Mouse (Mus musculus) hindbrain, embryonic 15.5 days (tissue): ENCODE data around the gene Snx33. TPM values are rescaled to one million over a fixed set of nuclear protein-coding genes. Genes with fewer than 3 reads are reported as not detected.
"Not testable (repeated sequence)": the region's sequence is repeated elsewhere in the genome, so short reads cannot be mapped to it uniquely, and the experiment has no call there.

Source experiments
- ATAC-seq: fragments of 200-750 bp; cut with Nextera tagmentation; 2 replicates; pipeline ENCODE4 v1.8.0; 2017; ENCODE audit warnings: low read depth, moderate number of reproducible peaks, moderate TSS enrichment; ENCODE audit not compliant: low FRiP score
- H3K27ac ChIP-seq: fragments of 300-500 bp; sonication (generic); replicated peaks from 2 replicates; pipeline ENCODE4 v1.5.1; 2015; ENCODE audit warnings: mild to moderate bottlenecking, inconsistent platforms
- H3K27me3 ChIP-seq: fragments of 300-500 bp; sonication (generic); 2 replicates; pipeline ENCODE4 v1.6.1; 2015; ENCODE audit warnings: control low read depth, inconsistent platforms
- H3K36me3 ChIP-seq: fragments of 300-500 bp; sonication (generic); 2 replicates; pipeline ENCODE4 v1.6.1; 2015; ENCODE audit warnings: control low read depth, inconsistent platforms
- H3K4me1 ChIP-seq: fragments of 300-500 bp; sonication (generic); replicated peaks from 2 replicates; pipeline ENCODE4 v1.6.1; 2015; ENCODE audit warnings: control low read depth, inconsistent platforms
- H3K4me2 ChIP-seq: fragments of 300-500 bp; sonication (generic); 2 replicates; pipeline ENCODE4 v1.6.1; 2015; ENCODE audit warnings: moderate library complexity, mild to moderate bottlenecking, inconsistent platforms
- H3K4me3 ChIP-seq: fragments of 300-500 bp; sonication (generic); 2 replicates; pipeline ENCODE4 v1.5.1; 2015; ENCODE audit warnings: mild to moderate bottlenecking, inconsistent platforms
- H3K9ac ChIP-seq: fragments of 300-500 bp; sonication (generic); 2 replicates; pipeline ENCODE4 v1.6.1; 2015; ENCODE audit warnings: inconsistent platforms
- H3K9me3 ChIP-seq: fragments of 300-500 bp; sonication (generic); 2 replicates; pipeline ENCODE4 v1.6.1; 2016; ENCODE audit warnings: control low read depth, inconsistent platforms
- WGBS: fragments of 180-500 bp; shearing (Covaris S2); methylation state at CpG from one replicate; pipeline ENCODE4 v1.1.7; 2015; 5-methylcytosine and 5-hydroxymethylcytosine counted together
- polyA plus RNA-seq: library from polyadenylated mRNA; unstranded; fragments of >200 nt; fragmentation: Nextera tagmentation; extraction: Ambion mirVana; gene quantifications from 2 replicates; pipeline ENCODE4 v1.2.1, GENCODE M21; 2015

The Snx33 gene
- polyA plus RNA-seq, result 2.8 and 3.1 TPM in 2 replicates

DNA sequence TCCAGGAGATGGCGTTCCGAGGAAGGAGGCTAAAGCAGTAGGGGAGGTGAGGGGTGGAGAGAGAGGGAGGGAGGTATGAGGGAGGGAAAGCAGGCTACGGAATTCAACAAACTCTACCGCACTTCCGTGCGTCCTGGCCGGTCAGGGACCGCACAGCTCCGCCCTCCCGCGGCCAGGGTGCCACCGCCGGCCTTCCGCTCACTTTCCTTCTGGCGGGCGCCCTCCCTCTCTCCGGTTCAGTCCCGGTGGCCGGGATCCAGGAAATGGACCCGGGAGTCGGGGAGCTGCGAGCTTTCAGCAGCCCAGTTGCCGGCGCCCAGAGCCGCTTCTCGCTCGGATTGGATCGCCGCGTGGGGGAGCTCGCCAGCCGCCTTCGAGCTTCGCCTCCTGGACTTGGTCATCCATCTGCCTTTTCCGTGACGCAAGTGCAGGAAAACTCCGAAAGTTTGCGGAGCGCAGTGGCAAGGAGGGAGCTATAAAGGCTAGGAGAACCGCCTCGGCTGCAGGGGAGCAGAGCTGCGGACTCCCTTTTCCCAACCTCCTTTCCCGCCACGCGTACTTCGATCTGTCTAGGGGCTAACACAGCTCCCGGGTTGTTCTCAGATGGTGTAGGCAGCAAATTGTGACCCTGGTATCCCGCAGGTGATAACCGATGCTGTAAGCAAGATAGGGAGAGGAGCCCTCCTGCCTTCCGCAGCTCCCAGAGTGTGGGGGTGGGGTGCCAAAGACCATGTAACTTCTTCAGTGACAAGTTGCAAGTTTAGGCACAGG lies at the start of gene Snx33:
Gene Snx33, minus strand, starts transcription at position 331 of the 771 bp plus-strand sequence.
- H3K27me3 ChIP-seq, result peaks cover 17% of the 10 kb centered on the region; the same call in 1 of the 2 replicates
- no peaks in the 10 kb centered on the region for H3K36me3 ChIP-seq
- peak within 1 kb of the TSS; percentile 43 for H3K9ac ChIP-seq
- no peaks in the 10 kb centered on the region for H3K9me3 ChIP-seq
- H3K4me3 ChIP-seq, result peak within 1 kb of the TSS; percentile 53
- peak within 1 kb of the TSS; percentile 89 for H3K4me2 ChIP-seq
- WGBS, result 0% methylated on average over 48 of the region's 50 CpGs
- H3K4me1 ChIP-seq, result peaks cover 46% of the 10 kb centered on the region
- ATAC-seq, result peak; percentile 76
- peak within 1 kb of the TSS; percentile 74 for H3K27ac ChIP-seq

DNA sequence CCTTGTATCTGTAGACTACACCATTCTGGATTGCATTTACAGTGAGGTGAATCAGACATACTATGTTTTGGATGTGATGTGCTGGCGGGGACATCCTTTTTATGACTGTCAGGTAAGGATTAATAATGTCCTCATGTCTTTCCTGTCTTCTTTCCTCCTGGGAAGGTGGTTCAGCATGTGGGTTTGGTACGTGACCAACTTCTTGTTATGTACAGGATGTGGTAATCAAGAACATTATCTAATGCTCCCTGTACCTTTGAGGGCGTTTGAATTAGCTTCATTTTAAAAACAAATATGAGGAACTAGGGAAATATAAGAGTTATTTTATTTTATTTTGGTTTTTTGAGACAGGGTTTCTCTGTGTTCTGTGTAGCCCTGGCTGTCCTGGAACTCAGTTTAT lies 47.0 kb upstream of the Snx33 start:
- Histone ChIP-seq H3K9me3 (no peaks in the 10 kb centered on the region), H3K4me2 (no peak overlapping the region), H3K27me3 (no peaks in the 10 kb centered on the region), H3K9ac (no peak overlapping the region), H3K27ac (no peak overlapping the region), H3K36me3 (peaks cover 14% of the 10 kb centered on the region; the same call in 1 of the 2 replicates), H3K4me1 (no peaks in the 10 kb centered on the region), H3K4me3 (no peak overlapping the region)
- no peak for ATAC-seq
- 85% methylated on average over 3 of the region's 3 CpGs for WGBS

DNA sequence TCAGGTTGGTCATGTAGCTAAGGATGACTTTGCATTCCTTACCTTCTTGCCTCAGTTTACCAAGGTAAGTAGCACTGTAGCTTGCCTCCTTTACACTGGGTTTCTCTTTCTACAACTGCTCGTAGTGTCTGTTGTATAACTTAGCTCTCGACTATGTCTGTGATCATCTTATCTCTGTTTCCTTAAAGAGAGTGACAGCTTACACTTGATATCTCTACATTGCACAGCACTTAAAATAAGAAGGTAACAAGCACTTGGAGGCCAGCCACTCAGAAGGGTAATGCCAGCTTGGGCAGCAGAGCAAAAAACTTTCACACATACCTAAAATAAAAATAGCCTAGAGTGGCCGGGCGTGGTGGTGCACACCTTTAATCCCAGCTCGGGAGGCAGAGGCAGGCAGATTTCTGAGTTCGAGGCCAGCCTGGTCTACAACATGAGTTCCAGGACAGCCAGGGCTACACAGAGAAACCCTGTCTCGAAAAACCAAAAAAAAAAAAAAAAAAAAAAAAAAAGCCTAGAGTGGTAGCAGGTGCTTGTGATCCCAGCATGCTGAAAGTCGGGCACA lies 45.9 kb upstream of the Snx33 start:
- Histone ChIP-seq H3K4me1 (no peaks in the 10 kb centered on the region), H3K4me3 (no peak overlapping the region), H3K4me2 (no peak overlapping the region), H3K9me3 (no peaks in the 10 kb centered on the region), H3K36me3 (peaks cover 20% of the 10 kb centered on the region), H3K27ac (no peak overlapping the region), H3K9ac (no peak overlapping the region), H3K27me3 (no peaks in the 10 kb centered on the region)
- no peak for ATAC-seq
- WGBS, result 92% methylated on average over 8 of the region's 8 CpGs

DNA sequence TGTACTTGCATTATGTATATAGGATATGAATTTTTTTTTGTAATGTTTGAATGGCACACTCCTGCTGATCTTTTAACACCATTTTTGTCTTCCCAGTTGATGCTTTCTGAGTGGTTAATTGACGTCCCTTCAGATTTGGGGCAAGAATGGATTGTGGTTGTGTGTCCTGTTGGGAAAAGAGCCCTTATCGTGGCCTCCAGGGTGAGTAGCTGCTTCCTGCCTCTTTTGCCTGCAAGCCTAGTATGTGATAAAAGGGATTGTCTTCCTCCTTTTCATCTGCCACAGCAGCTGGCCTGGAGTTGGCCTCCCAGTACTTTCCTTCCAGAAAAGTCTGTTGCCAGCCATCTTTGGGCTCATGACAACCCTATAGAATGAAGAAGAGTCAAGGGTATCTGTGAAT lies 42.0 kb upstream of the Snx33 start:
- peaks cover 17% of the 10 kb centered on the region for H3K36me3 ChIP-seq
- ATAC-seq, result no peak
- H3K4me1 ChIP-seq, result no peaks in the 10 kb centered on the region
- 84% methylated on average over 2 of the region's 2 CpGs for WGBS
- no peak overlapping the region for H3K4me3 ChIP-seq
- H3K4me2 ChIP-seq, result no peak overlapping the region
- H3K27ac ChIP-seq, result no peak overlapping the region
- H3K9ac ChIP-seq, result no peak overlapping the region
- no peaks in the 10 kb centered on the region for H3K9me3 ChIP-seq
- no peaks in the 10 kb centered on the region for H3K27me3 ChIP-seq

DNA sequence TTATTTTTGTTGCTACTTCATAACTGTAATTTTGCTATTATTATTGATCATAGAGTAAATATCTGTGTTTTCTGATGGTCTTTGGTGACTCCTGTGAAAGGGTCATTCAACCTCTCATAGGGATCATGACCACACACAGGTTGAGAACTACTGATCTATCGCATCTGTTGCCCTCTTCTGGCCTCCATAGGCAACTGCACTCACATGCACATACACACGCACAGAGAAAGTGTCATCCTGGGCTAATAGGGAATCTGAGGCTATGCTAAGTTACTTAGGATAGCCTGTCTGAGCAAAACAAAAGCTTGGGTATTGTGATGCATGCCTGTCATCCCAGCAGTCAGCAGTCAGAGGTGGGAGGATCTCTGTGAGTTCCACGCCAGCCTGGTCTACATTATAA lies 33.4 kb upstream of the Snx33 start:
- Histone ChIP-seq H3K4me2 (no peak overlapping the region), H3K9me3 (no peaks in the 10 kb centered on the region), H3K27ac (no peak overlapping the region), H3K9ac (no peak overlapping the region), H3K27me3 (no peaks in the 10 kb centered on the region), H3K4me3 (no peak overlapping the region), H3K4me1 (no peaks in the 10 kb centered on the region), H3K36me3 (peaks cover 47% of the 10 kb centered on the region)
- ATAC-seq, result no peak
- WGBS, result 93% methylated on average over 3 of the region's 3 CpGs

DNA sequence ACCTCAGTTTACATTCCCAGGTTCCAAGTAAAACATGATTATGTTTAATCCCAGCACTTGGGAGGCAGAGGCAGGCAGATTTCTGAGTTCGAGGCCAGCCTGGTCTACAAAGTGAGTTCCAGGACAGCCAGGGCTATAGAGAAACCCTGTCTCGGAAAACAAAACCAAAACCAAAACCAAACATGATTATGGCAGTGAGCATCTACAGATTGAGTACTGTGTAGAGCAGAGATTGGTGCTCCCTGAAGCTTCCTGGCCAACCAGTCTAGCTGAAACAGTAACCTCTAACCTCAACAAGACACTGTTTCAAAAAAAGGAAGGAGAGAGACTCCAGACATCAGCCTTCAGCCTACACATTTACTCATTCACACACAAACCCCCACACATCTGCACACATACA lies 30.5 kb upstream of the Snx33 start:
- WGBS, result 95% methylated on average over 2 of the region's 2 CpGs
- Histone ChIP-seq H3K4me1 (no peaks in the 10 kb centered on the region), H3K36me3 (peaks cover 36% of the 10 kb centered on the region), H3K4me3 (no peak overlapping the region), H3K27me3 (no peaks in the 10 kb centered on the region), H3K4me2 (no peak overlapping the region), H3K9ac (no peak overlapping the region), H3K9me3 (no peaks in the 10 kb centered on the region), H3K27ac (no peak overlapping the region)
- no peak for ATAC-seq

DNA sequence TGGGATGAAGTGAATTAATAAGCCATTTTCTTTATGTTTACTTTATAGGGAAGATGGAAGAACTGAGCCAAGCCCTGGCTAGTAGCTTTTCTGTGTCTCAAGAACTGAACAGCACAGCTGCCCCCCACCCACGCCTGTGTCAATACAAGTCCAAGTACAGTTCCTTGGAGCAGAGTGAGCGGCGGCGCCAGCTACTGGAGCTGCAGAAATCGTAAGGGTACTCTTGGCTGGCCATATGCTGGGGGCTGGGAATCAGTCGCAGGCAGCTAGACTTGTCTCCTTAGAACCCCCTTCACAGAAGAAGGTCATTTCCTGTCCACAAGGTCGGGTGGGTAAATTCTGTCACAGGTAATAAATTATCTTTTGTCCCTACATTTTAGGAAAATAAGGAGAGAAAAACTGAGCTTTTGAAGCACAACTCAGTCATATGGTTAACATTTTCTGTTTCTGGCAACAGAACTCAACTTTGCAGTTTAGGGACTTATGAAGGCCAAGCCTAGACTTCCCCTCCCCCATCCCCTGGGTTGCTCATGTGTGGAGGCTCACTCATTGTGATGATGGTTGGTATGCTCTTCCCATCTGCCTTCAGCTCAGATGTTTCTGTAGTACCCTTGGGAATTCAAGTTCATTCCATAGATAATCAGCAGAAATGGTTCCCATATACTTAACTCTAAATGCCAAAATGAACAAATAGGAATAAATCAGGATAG lies 28.9 kb upstream of the Snx33 start:
- no peak overlapping the region for H3K9ac ChIP-seq
- peaks cover 24% of the 10 kb centered on the region for H3K36me3 ChIP-seq
- 85% methylated on average over 7 of the region's 7 CpGs for WGBS
- no peaks in the 10 kb centered on the region for H3K4me1 ChIP-seq
- no peaks in the 10 kb centered on the region for H3K27me3 ChIP-seq
- H3K4me3 ChIP-seq, result no peak overlapping the region
- H3K9me3 ChIP-seq, result no peaks in the 10 kb centered on the region
- H3K4me2 ChIP-seq, result no peak overlapping the region
- H3K27ac ChIP-seq, result no peak overlapping the region
- no peak for ATAC-seq

DNA sequence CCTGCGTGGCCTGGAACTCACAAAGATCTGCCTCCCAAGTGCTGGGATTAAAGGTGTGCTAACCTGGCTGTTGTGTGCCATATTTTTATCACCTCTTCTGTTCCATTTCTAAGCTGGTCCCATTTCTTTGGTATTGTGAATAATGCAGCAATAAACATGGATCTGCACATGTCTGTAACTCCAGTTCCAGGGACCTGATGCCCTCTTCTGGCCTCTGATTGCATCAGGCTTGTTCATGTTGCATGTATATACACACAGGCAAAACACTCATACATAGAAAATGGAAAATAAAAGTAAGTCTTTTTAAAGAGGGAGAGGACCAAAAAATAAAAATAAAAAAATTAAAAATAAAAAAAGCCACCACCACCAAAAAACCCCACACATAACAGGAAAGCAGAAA lies 25.4 kb upstream of the Snx33 start:
- 97% methylated on average over 1 of the region's 1 CpGs for WGBS
- Histone ChIP-seq H3K27ac (no peak overlapping the region), H3K27me3 (no peaks in the 10 kb centered on the region), H3K4me1 (peaks cover 12% of the 10 kb centered on the region), H3K9ac (no peak overlapping the region), H3K4me3 (no peak overlapping the region), H3K9me3 (no peaks in the 10 kb centered on the region), H3K4me2 (no peak overlapping the region), H3K36me3 (peaks cover 5% of the 10 kb centered on the region; the same call in 1 of the 2 replicates)
- ATAC-seq, result no peak

DNA sequence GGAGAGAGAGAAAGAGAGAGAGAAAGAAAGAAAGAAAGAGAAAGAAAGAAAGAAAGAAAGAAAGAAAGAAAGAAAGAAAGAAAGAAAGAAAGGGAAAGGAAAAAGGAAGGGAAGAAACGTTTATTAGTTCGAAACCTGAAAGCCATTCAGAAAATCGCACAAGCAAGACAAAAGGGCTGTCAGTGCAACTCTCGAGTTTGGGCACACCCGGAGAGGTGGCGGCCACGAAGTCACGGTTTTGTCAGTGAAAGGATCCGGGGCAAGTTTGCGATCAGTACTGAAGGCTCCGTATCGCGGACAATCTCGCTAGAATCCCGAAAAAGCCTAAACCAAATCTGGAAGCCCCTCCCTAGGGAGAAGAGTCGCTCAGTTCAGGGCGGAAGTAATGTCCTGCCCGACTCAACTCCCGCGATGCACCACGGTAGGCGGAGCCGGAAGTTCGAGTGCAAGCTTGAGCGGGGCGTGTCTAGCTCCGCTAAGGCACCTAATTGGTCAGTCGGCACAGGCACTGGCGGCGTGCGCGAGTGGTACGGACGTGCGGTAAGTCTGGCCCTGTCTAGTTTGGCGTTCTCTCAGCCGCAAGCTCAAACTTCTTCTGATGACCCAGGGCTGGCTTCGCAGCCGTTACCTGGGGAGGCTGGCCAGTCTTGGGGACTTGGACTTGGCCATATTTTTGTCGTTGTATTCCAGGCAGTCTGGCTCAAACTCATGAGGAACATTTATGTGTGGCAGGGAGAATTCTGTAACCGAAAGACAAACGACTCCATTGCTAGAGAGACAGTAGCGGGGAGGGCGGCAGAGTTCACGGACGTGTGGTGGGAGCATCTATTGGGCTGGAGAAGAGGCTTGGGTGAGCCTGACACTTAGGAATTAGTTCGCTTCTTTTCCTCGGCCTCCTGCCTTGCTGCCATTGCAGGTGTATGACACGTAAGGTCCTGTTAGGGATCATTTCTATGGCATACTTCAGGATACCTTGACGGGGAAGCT lies 22.5 kb upstream of the Snx33 start, which contains the start of gene Snupn:
Gene Snupn, plus strand, starts transcription at position 465 of the 987 bp plus-strand sequence.
- Histone ChIP-seq H3K4me1 (peaks cover 12% of the 10 kb centered on the region), H3K9me3 (no peaks in the 10 kb centered on the region), H3K27ac (peak within 1 kb of the TSS; percentile 88), H3K36me3 (no peaks in the 10 kb centered on the region), H3K27me3 (no peaks in the 10 kb centered on the region), H3K9ac (peak within 1 kb of the TSS; percentile 82), H3K4me3 (peak within 1 kb of the TSS; percentile 76), H3K4me2 (peak within 1 kb of the TSS; percentile 78)
- under 1% methylated on average over 50 of the region's 50 CpGs for WGBS
- peak; percentile 100 for ATAC-seq

DNA sequence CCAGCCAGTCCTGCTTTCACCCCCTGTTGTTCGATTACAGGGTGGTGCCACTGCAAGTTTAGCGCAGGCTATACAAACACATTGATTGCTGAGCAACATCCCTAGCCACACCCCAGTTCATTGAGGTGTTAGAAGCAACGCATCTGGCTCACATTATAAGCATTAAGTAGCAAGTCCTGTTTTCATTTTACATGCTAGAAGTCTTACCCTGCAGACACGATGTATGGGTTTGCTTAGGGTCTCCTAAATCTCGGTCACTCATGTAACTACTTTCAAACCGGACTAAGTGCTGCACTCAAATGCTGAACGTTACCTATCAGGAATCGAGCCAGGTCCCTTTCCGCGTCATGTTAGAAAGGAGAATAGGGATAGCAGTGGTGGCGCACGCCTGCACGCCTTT lies 21.6 kb upstream of the Snx33 start:
- no peaks in the 10 kb centered on the region for H3K36me3 ChIP-seq
- no peak for ATAC-seq
- H3K27me3 ChIP-seq, result no peaks in the 10 kb centered on the region
- H3K4me3 ChIP-seq, result peak overlapping the region; percentile 76
- WGBS, result 30% methylated on average over 13 of the region's 13 CpGs
- peaks cover 12% of the 10 kb centered on the region for H3K4me1 ChIP-seq
- peak overlapping the region; percentile 36; the same call in 1 of the 2 replicates for H3K9ac ChIP-seq
- H3K27ac ChIP-seq, result no peak overlapping the region
- H3K9me3 ChIP-seq, result no peaks in the 10 kb centered on the region
- peak overlapping the region; percentile 78 for H3K4me2 ChIP-seq

DNA sequence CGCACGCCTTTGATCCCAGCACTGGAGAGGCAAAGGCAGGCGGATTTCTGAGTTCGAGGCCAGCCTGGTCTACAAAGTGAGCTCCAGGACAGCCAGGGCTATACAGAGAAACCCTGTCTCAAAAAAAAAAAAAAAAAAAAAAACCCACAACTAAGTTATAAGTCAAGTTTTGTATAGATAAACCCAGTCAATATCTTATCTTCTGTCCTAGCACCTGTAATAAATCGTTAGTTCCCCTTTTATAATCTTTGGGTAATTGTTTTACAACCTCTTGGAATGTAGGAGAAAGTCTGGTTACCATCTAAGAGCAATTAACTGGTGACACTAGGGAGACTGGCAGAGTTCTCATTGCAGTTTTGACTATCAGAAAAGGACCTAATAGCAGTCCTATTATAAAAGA lies 20.5 kb upstream of the Snx33 start:
- H3K4me2 ChIP-seq, H3K9ac ChIP-seq, H3K36me3 ChIP-seq, H3K27me3 ChIP-seq, H3K4me3 ChIP-seq, ATAC-seq, H3K9me3 ChIP-seq, H3K27ac ChIP-seq: not testable (repeated sequence)
- H3K4me1 ChIP-seq, result peaks cover 12% of the 10 kb centered on the region
- 92% methylated on average over 5 of the region's 5 CpGs for WGBS
